Mouse (Mus musculus): ENCODE results near the gene Acot9. TPM values are rescaled to one million over a fixed set of nuclear protein-coding genes. Genes with fewer than 3 reads are reported as not detected.

Gene Acot9
- total RNA-seq (2023), result 10 to 100 TPM; 22.4 to 27.6 TPM

GRCm38 (mm10) chrX:155262235-155262914 lies at the start of gene Acot9:
Gene Acot9 (plus strand): TSS chrX:155262443.

GRCm38 (mm10) chrX:155216271-155216670 lies 46.0 kb upstream of the Acot9 start, which contains the start of gene Sat1:
Gene Sat1 (minus strand): TSS chrX:155216449.

GRCm38 (mm10) chrX:155340654-155341053 lies 78.4 kb downstream of the Acot9 start, which contains the start of gene Prdx4:
Gene Prdx4 (minus strand): TSS chrX:155340754.

Other genes starting within 250 kb of the Acot9 start
- not detected for gene Magea5, start 199.3 kb upstream of the Acot9 start, total RNA-seq (2023)
- not detected for gene Magea1, start 172.7 kb upstream of the Acot9 start, total RNA-seq (2023)
- gene Magea2, start 168.8 kb upstream of the Acot9 start, total RNA-seq (2023), result not detected
- not detected for gene Cldn34b2, start 134.0 kb upstream of the Acot9 start, total RNA-seq (2023)
- 100 to 1,000 TPM; 280 to 331 TPM for gene Sat1, start 46.0 kb upstream of the Acot9 start, total RNA-seq (2023)
- 10 to 100 TPM; 15.2 to 17.6 TPM for gene Prdx4, start 78.3 kb downstream of the Acot9 start, total RNA-seq (2023)